Mouse (Mus musculus) adrenal gland, postnatal 25 days (tissue): Measurements from ENCODE around the gene Dach2. TPM values are rescaled to one million over a fixed set of nuclear protein-coding genes. Genes with fewer than 3 reads are reported as not detected.

Experiments
- total RNA-seq: library from RNA; stranded (reverse); gene quantifications from 2 replicates; pipeline ENCODE4 v1.2.3, GENCODE M21; 2021

Dach2 gene
- total RNA-seq, 1 experiment from 2014 or later, result 1.3 TPM

Other genes starting within 250 kb of the Dach2 start
- 14.0 and 16.4 TPM in 2 replicates for gene Chm, start 112.0 kb upstream of the Dach2 start, total RNA-seq